Mouse (Mus musculus) megakaryocyte progenitor cell, adult 5-6 weeks (primary cell): ENCODE data around the gene Cdh13. TPM values are rescaled to one million over a fixed set of nuclear protein-coding genes. Genes with fewer than 3 reads are reported as not detected.

ENCODE experiments used
- ATAC-seq: replicated peaks from 2 replicates; pipeline ENCODE4 v1.8.0; 2016; ENCODE audit warnings: mild to moderate bottlenecking, moderate TSS enrichment, inconsistent platforms; ENCODE audit not compliant: poor library complexity
- total RNA-seq, 2 experiments: library from RNA; stranded (forward) in 1 of 2; stranded (reverse) in 1 of 2; fragments of 157-497, 149-512 nt in 1 of 2; fragments of 200-1000 nt in 1 of 2; gene quantifications; 2 replicates each; pipeline versions ENCODE4 v1.2.3 to v1.2.4; 2015 to 2017

The Cdh13 gene
- total RNA-seq, 2 experiments from 2014 or later = not detected

- no peak for ATAC-seq
These were observed 96.5 kb downstream of the Cdh13 start for GRCm38 (mm10) chr8:118380058-118380457.

GRCm38 (mm10) chr8:118380782-118381181 is 97.2 kb downstream of the Cdh13 start:
- no peak for ATAC-seq

GRCm38 (mm10) chr8:118381641-118382040 is 98.1 kb downstream of the Cdh13 start:
- ATAC-seq = no peak

- ATAC-seq = no peak
These were observed 100.8 kb downstream of the Cdh13 start for GRCm38 (mm10) chr8:118384314-118384713.

- ATAC-seq = no peak
These were observed 105.9 kb downstream of the Cdh13 start for GRCm38 (mm10) chr8:118389456-118389855.

- ATAC-seq = no peak
These were observed 110.5 kb downstream of the Cdh13 start for GRCm38 (mm10) chr8:118393909-118394650.

- no peak for ATAC-seq
These were observed 111.6 kb downstream of the Cdh13 start for GRCm38 (mm10) chr8:118395178-118395577.

- no peak for ATAC-seq
These were observed 121.3 kb downstream of the Cdh13 start for GRCm38 (mm10) chr8:118404836-118405235.

GRCm38 (mm10) chr8:118407322-118407721 is 123.8 kb downstream of the Cdh13 start:
- no peak for ATAC-seq

GRCm38 (mm10) chr8:118409396-118409795 is 125.9 kb downstream of the Cdh13 start:
- no peak for ATAC-seq

GRCm38 (mm10) chr8:118410341-118410970 is 126.9 kb downstream of the Cdh13 start:
- ATAC-seq = no peak

GRCm38 (mm10) chr8:118415672-118416071 is 132.1 kb downstream of the Cdh13 start:
- ATAC-seq = no peak

GRCm38 (mm10) chr8:118416811-118417355 is 133.3 kb downstream of the Cdh13 start:
- ATAC-seq = no peak

GRCm38 (mm10) chr8:118422624-118423023 is 139.1 kb downstream of the Cdh13 start:
- no peak for ATAC-seq

- ATAC-seq = no peak
These were observed 145.4 kb downstream of the Cdh13 start for GRCm38 (mm10) chr8:118428941-118429340.

GRCm38 (mm10) chr8:118431731-118432440 is 148.4 kb downstream of the Cdh13 start:
- ATAC-seq = no peak

GRCm38 (mm10) chr8:118433553-118434180 is 150.1 kb downstream of the Cdh13 start:
- no peak for ATAC-seq

GRCm38 (mm10) chr8:118436751-118437150 is 153.2 kb downstream of the Cdh13 start:
- no peak for ATAC-seq

GRCm38 (mm10) chr8:118437152-118437551 is 153.6 kb downstream of the Cdh13 start:
- no peak for ATAC-seq

GRCm38 (mm10) chr8:118437874-118438273 is 154.3 kb downstream of the Cdh13 start:
- no peak for ATAC-seq

- no peak for ATAC-seq
These were observed 156.3 kb downstream of the Cdh13 start for GRCm38 (mm10) chr8:118439857-118440256.
